Mouse (Mus musculus) subcutaneous adipose tissue, adult 2 months (tissue): ENCODE measurements around the gene Gm11565. TPM values are rescaled to one million over a fixed set of nuclear protein-coding genes. Genes with fewer than 3 reads are reported as not detected.

Source experiments
- polyA plus RNA-seq: library from polyadenylated mRNA; depleted of rRNA; stranded (reverse); fragments of >200 nt; gene quantifications from 2 replicates; pipeline ENCODE4 v1.2.3, GENCODE M21; 2012; ENCODE audit warnings: low replicate concordance; rRNA removed

Gm11565 gene
- not detected in 2 replicates for polyA plus RNA-seq

GRCm38 (mm10) chr11:99914451-99914850 lies at the start of gene Gm11565:
Gene Gm11565, plus strand, starts transcription at chr11:99914751.

GRCm38 (mm10) chr11:99873089-99873488 lies 41.5 kb upstream of the Gm11565 start, which contains the start of gene Krtap9-1:
Gene Krtap9-1, plus strand, starts transcription at chr11:99873389.

GRCm38 (mm10) chr11:99878887-99879286 lies 35.7 kb upstream of the Gm11565 start, which contains the start of gene Gm11567:
Gene Gm11567, plus strand, starts transcription at chr11:99879187.

GRCm38 (mm10) chr11:99907620-99908019 lies 6.9 kb upstream of the Gm11565 start, which contains the start of gene Krtap31-1:
Gene Krtap31-1, plus strand, starts transcription at chr11:99907920.

GRCm38 (mm10) chr11:99935991-99936390 lies 21.4 kb downstream of the Gm11565 start, which contains the start of gene Krtap31-2:
Gene Krtap31-2, plus strand, starts transcription at chr11:99936291.

GRCm38 (mm10) chr11:99948175-99948574 lies 33.6 kb downstream of the Gm11565 start, which contains the start of gene Krtap9-5:
Gene Krtap9-5, plus strand, starts transcription at chr11:99948475.

Other genes starting within 250 kb of the Gm11565 start
- not detected in 2 replicates for gene Krtap4-6, start 248.8 kb upstream of the Gm11565 start, polyA plus RNA-seq
- not detected in 2 replicates for gene Gm14190, start 224.0 kb upstream of the Gm11565 start, polyA plus RNA-seq
- not detected in 2 replicates for gene Gm14180, start 180.5 kb upstream of the Gm11565 start, polyA plus RNA-seq
- gene Gm11595, start 141.8 kb upstream of the Gm11565 start, polyA plus RNA-seq = not detected in 2 replicates
- gene Krtap4-8, start 134.0 kb upstream of the Gm11565 start, polyA plus RNA-seq = not detected in 2 replicates
- gene Krtap4-9, start 129.6 kb upstream of the Gm11565 start, polyA plus RNA-seq = not detected in 2 replicates
- gene Gm11596, start 121.3 kb upstream of the Gm11565 start, polyA plus RNA-seq = not detected in 2 replicates
- not detected in 2 replicates for gene Gm11569, start 115.8 kb upstream of the Gm11565 start, polyA plus RNA-seq
- not detected in 2 replicates for gene Gm11554, start 110.3 kb upstream of the Gm11565 start, polyA plus RNA-seq
- not detected in 2 replicates for gene Krtap4-13, start 104.9 kb upstream of the Gm11565 start, polyA plus RNA-seq
- not detected in 2 replicates for gene Gm11564, start 99.1 kb upstream of the Gm11565 start, polyA plus RNA-seq
- not detected in 2 replicates for gene 2300003K06Rik, start 76.7 kb upstream of the Gm11565 start, polyA plus RNA-seq
- not detected in 2 replicates for gene Krtap4-16, start 63.1 kb upstream of the Gm11565 start, polyA plus RNA-seq
- gene Gm11568, start 56.8 kb upstream of the Gm11565 start, polyA plus RNA-seq = not detected in 2 replicates
- gene Gm11559, start 50.3 kb upstream of the Gm11565 start, polyA plus RNA-seq = not detected in 2 replicates
- gene Krtap9-1, start 41.4 kb upstream of the Gm11565 start, polyA plus RNA-seq = not detected in 2 replicates
- gene Gm11567, start 35.6 kb upstream of the Gm11565 start, polyA plus RNA-seq = not detected in 2 replicates
- not detected in 2 replicates for gene Krtap31-1, start 6.8 kb upstream of the Gm11565 start, polyA plus RNA-seq
- gene Krtap31-2, start 21.5 kb downstream of the Gm11565 start, polyA plus RNA-seq = not detected in 2 replicates
- gene Krtap9-5, start 33.7 kb downstream of the Gm11565 start, polyA plus RNA-seq = not detected in 2 replicates
- gene Krtap29-1, start 64.3 kb downstream of the Gm11565 start, polyA plus RNA-seq = not detected in 2 replicates
- gene Krtap16-1, start 71.8 kb downstream of the Gm11565 start, polyA plus RNA-seq = not detected in 2 replicates
- 2.2 TPM in 1 of 2 replicates, not detected in the other for gene Krtap17-1, start 79.2 kb downstream of the Gm11565 start, polyA plus RNA-seq
- gene Krt33a, start 101.5 kb downstream of the Gm11565 start, polyA plus RNA-seq = 0.06 TPM in 2 replicates
- not detected in 2 replicates for gene Krt33b, start 115.1 kb downstream of the Gm11565 start, polyA plus RNA-seq
- gene Krt34, start 126.8 kb downstream of the Gm11565 start, polyA plus RNA-seq = not detected in 2 replicates
- not detected in 2 replicates for gene Krt31, start 135.8 kb downstream of the Gm11565 start, polyA plus RNA-seq
- not detected in 2 replicates for gene Krt32, start 173.5 kb downstream of the Gm11565 start, polyA plus RNA-seq
- not detected in 2 replicates for gene Krt35, start 181.5 kb downstream of the Gm11565 start, polyA plus RNA-seq
- 2.0 and 2.9 TPM in 2 replicates for gene Krt36, start 190.9 kb downstream of the Gm11565 start, polyA plus RNA-seq
- gene Krt13, start 206.8 kb downstream of the Gm11565 start, polyA plus RNA-seq = 0.49 TPM in 1 of 2 replicates, not detected in the other
- gene Krt15, start 221.2 kb downstream of the Gm11565 start, polyA plus RNA-seq = 1.1 TPM in 1 of 2 replicates, not detected in the other
- gene Krt19, start 233.9 kb downstream of the Gm11565 start, polyA plus RNA-seq = 14.2 and 271 TPM in 2 replicates